Mouse (Mus musculus): Measurements from ENCODE around the gene A430089I19Rik.
"Not testable (repeated sequence)": the region's sequence is repeated elsewhere in the genome, so short reads cannot be mapped to it uniquely, and the experiment has no call there.

Gene A430089I19Rik

GRCm38 (mm10) chr5:94306696-94307095 is at the start of gene A430089I19Rik:
TSS of gene A430089I19Rik (minus strand) at chr5:94306796.
- DNase-seq (ENCODE audit: low read depth, low spot score), result not testable (repeated sequence)

- not testable (repeated sequence) for DNase-seq (ENCODE audit: low read depth, low spot score)
These were observed 32.9 kb upstream of the A430089I19Rik start, which contains the start of gene AA792892 for GRCm38 (mm10) chr5:94339449-94339848. TSS of gene AA792892 (plus strand) at chr5:94339749.

DNA sequence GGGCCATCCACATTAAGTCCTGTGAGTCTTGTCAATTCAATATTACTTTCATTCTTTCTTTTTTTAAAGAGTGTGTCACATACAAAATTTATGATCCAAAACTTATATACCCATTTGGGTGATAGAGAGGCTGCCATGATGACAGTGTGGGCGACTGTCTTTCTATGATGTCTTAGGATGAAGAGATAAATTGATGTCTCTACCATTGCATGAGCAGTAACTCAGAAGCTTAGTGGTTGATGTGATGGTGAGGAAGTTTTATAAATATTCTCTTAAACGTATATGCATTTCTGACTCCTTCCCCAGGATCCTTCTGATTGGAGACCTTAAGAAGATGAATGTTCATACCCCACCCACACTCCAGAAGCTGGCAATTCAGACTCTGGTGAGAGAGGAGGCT is 7.5 kb upstream of the A430089I19Rik start, which contains the start of gene Gm6502:
Gene Gm6502, plus strand, starts transcription at position 301 of the 400 bp plus-strand sequence.
- DNase-seq (ENCODE audit: low read depth, low spot score), result not testable (repeated sequence)
